Mouse (Mus musculus): ENCODE measurements around the gene Grtp1. TPM values are rescaled to one million over a fixed set of nuclear protein-coding genes. Genes with fewer than 3 reads are reported as not detected.

Gene Grtp1
- polyA plus RNA-seq (2015; fragmentation: Nextera tagmentation; extraction: Ambion mirVana): 15.9 and 16.3 TPM in 2 replicates

DNA sequence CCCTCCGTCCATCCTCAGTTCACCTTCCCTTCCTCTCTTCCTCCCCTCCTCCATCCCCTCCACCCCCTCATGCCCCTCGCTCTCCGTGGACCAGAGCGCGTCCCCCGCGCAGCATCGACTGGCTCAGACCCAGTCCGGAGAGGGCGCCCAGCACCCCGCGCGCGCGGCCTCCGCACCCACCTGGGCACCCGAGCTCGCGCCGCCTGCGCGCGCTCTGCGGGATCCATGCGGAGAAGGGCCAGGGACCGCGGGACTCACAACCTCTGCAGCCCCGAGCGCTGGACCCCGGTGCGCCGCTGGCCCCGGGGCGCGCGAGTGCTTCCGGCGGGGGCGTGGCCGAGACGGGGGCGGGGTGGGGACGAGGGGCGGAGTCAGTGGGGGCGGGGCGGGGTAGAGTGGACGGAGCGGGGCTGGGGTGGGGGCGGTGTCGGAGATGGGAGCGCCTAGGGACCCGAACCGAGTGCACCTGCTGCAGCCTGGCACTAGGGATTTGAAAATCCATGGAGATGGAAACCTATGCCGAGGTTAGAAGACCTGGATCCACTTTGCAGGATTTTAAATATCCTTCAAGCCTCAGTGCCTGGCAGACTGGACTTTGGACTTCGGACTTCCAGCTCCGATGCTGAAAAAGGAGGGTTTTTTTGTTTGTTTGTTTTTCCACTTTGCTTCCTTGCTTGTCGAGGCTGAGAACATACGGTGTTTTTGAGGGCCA lies at the start of gene Grtp1:
Gene Grtp1 (minus strand): TSS at position 320 of the 712 bp plus-strand sequence.
- Histone ChIP-seq H3K4me3 (peak within 1 kb of the TSS; percentile 82), H3K27ac (no peak within 1 kb of the TSS), H3K27me3 (replicated peaks) (peaks cover 15% of the 10 kb centered on the region), H3K36me3 (replicated peaks) (no peaks in the 10 kb centered on the region), H3K4me2 (peak within 1 kb of the TSS; percentile 84), H3K4me1 (peaks cover 14% of the 10 kb centered on the region), H3K9me3 (no peaks in the 10 kb centered on the region), H3K9ac (peak within 1 kb of the TSS; percentile 75)
- ATAC-seq (replicated peaks): peak; percentile 82
- under 1% methylated on average over 37 of the region's 58 CpGs for whole genome bisulfite sequencing

DNA sequence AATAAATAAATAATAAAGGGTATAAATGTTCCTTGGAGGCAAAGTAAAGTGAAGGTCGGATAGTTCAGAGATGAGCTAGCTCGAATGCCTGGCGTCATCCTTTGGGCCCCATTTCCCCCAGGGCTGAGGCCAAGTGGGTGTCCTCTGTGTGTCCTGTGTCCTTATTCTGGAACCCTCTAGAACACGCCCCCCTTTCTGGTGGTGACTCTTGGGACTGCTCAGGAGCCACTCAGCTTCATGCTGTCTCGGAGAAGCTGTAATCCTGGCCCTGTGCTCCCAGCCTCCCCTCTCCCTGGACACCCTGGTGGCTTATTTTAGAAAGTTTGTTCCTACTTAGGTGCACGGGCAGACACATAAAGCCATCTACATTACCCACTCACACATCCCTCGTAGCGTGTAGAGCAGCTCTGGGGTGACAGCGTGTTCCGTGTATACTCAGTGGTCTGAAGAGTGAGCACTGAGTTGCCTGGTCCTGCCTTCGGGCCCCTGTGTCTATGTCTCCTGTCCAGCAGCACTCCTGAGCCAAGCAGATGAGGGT lies 44.0 kb upstream of the Grtp1 start:
- ATAC-seq (replicated peaks): no peak
- Histone ChIP-seq H3K27ac (no peak overlapping the region), H3K27me3 (replicated peaks) (no peaks in the 10 kb centered on the region), H3K9ac (no peak overlapping the region), H3K4me2 (no peak overlapping the region), H3K9me3 (no peaks in the 10 kb centered on the region), H3K4me1 (no peaks in the 10 kb centered on the region), H3K4me3 (no peak overlapping the region), H3K36me3 (replicated peaks) (no peaks in the 10 kb centered on the region)
- 88% methylated on average over 11 of the region's 11 CpGs for WGBS

DNA sequence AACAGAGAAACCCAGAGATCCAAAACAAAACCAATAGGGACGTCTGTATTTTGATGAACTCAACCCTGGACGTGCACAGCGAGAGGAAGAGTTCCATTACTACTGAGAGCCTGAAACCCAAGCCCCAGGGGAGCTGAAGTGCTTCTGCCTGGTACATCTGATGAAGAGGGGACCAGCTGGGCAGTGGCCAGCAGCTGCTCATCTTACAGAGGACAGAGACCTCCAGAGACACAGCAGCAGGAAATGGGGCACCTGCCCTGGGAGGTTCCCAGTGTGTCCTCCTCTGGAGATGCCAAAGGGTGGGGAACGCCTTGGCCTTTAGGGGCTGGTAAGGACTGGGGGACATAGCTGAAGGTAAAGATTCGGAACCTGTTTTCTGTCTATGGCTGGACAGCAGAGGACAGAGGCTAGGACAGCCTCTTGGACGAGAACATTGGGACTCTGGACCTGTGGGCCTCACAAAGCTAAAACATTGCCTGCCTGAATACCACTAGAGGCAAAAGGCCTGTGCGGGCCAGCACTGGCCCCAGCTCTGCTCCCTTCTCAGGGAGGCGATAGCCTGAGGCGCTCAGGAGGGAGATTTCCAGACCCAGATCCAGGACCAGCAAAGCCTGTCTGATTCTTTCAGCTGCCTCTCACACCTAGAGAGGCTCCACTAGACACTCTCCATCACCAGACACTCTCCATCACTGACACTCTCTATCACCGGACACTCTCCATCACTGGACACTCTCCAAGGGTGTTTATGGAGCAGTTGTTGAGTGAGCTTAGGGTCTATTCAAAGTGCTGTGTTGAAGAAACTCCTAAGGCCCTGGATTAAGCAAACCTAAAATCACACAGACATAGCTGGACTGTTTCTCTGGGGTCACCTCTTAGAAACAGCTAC lies 42.8 kb upstream of the Grtp1 start:
- H3K4me2 ChIP-seq: no peak overlapping the region
- no peak overlapping the region for H3K27ac ChIP-seq
- no peaks in the 10 kb centered on the region for H3K9me3 ChIP-seq
- ATAC-seq (replicated peaks): no peak
- 83% methylated on average over 10 of the region's 10 CpGs for WGBS
- H3K4me3 ChIP-seq: no peak overlapping the region
- no peak overlapping the region for H3K9ac ChIP-seq
- H3K4me1 ChIP-seq: no peaks in the 10 kb centered on the region
- no peaks in the 10 kb centered on the region for H3K27me3 ChIP-seq (replicated peaks)
- no peaks in the 10 kb centered on the region for H3K36me3 ChIP-seq (replicated peaks)

DNA sequence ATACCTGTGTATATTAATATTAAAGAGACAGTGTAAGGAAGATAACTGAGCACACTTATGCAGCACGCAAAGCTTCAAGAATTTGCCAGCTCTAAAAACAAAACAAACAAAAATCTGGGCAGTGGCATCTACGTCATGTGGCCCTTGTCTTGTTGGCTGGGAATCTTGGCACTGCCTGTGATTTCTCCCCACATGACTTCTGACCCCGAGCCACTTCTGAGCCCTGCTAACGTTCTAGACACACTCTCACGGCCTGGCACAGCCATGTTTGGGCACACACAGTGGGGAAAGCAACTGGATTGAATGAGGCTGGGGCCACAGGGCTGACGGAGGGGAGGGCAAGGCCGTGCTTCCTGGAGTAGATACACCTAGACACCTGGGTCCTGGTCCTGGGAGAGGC lies 40.3 kb upstream of the Grtp1 start:
- no peak for ATAC-seq (replicated peaks)
- H3K9me3 ChIP-seq: no peaks in the 10 kb centered on the region
- no peaks in the 10 kb centered on the region for H3K36me3 ChIP-seq (replicated peaks)
- no peak overlapping the region for H3K27ac ChIP-seq
- no peaks in the 10 kb centered on the region for H3K27me3 ChIP-seq (replicated peaks)
- no peak overlapping the region for H3K9ac ChIP-seq
- H3K4me1 ChIP-seq: no peaks in the 10 kb centered on the region
- H3K4me3 ChIP-seq: no peak overlapping the region
- WGBS: 76% methylated on average over 7 of the region's 7 CpGs
- no peak overlapping the region for H3K4me2 ChIP-seq

DNA sequence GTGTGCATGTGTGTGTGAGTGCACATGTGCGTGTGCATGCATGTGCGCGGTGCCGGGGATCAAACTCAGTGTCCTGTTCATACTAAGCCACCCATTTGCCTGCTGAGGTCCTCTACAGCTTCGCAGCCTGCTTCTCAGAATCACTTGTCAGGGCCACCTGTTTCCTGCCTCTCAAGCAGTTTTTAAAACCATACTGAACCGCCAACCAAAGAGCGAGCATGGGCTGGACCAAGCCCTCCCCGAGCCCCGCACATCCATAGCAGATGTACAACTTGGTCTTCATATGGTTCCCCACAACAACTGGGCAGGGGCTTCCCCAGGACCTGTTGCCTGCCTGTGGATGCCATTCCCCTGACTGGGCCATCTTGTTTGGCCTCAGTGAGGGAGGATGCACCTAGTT lies 39.6 kb upstream of the Grtp1 start:
- no peak overlapping the region for H3K4me2 ChIP-seq
- no peaks in the 10 kb centered on the region for H3K36me3 ChIP-seq (replicated peaks)
- ATAC-seq (replicated peaks): no peak
- H3K27ac ChIP-seq: no peak overlapping the region
- H3K9ac ChIP-seq: no peak overlapping the region
- no peaks in the 10 kb centered on the region for H3K9me3 ChIP-seq
- no peak overlapping the region for H3K4me3 ChIP-seq
- H3K27me3 ChIP-seq (replicated peaks): no peaks in the 10 kb centered on the region
- no peaks in the 10 kb centered on the region for H3K4me1 ChIP-seq
- 93% methylated on average over 9 of the region's 9 CpGs for WGBS

DNA sequence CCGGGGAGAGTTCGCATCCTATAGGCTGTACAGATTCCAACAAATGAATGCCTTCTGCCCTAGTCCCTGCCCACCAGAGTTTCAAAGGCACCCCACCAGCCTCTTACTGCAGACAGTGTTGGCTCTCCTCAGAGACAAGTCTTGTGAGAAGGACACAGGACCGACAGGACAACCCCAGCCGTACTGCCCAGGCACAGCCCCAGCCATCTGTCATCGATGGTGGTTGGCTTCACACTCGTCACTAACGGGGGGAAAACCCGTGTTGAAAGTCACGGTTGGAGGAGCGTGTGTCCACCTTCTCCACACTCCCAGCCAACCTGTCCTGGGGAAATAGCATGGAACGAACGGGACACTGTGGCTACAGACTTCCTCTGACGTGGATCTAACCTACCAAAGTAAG lies 34.4 kb upstream of the Grtp1 start:
- no peak overlapping the region for H3K4me2 ChIP-seq
- no peak for ATAC-seq (replicated peaks)
- no peaks in the 10 kb centered on the region for H3K9me3 ChIP-seq
- no peak overlapping the region for H3K4me3 ChIP-seq
- H3K27me3 ChIP-seq (replicated peaks): no peaks in the 10 kb centered on the region
- no peak overlapping the region for H3K27ac ChIP-seq
- 91% methylated on average over 13 of the region's 13 CpGs for WGBS
- H3K4me1 ChIP-seq: no peaks in the 10 kb centered on the region
- H3K36me3 ChIP-seq (replicated peaks): no peaks in the 10 kb centered on the region
- no peak overlapping the region for H3K9ac ChIP-seq

DNA sequence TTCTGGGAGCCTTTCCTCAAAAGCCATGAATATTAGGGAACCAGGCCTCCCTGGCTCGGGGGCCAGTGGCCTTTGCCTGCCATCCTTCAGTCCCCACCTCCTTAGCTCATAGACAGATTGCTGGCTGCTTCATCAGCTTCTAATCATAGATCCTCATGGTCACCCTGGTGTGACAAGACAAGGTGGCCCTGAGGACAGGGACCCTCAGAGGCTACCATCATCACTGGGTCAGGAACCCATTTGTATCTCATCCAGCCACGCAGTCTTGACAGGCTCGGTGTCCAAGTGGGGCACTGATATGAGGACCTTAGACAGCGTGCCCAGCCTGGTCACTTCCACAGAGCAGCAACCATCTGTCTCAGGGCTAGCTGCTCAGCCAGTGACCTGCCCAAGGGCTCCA lies 30.1 kb upstream of the Grtp1 start:
- no peak for ATAC-seq (replicated peaks)
- Histone ChIP-seq H3K4me2 (no peak overlapping the region), H3K27me3 (replicated peaks) (no peaks in the 10 kb centered on the region), H3K36me3 (replicated peaks) (no peaks in the 10 kb centered on the region), H3K9me3 (no peaks in the 10 kb centered on the region), H3K4me1 (no peaks in the 10 kb centered on the region; the same call in 1 of the 2 replicates), H3K27ac (no peak overlapping the region), H3K9ac (no peak overlapping the region), H3K4me3 (no peak overlapping the region)
- 90% methylated on average over 4 of the region's 4 CpGs for WGBS

DNA sequence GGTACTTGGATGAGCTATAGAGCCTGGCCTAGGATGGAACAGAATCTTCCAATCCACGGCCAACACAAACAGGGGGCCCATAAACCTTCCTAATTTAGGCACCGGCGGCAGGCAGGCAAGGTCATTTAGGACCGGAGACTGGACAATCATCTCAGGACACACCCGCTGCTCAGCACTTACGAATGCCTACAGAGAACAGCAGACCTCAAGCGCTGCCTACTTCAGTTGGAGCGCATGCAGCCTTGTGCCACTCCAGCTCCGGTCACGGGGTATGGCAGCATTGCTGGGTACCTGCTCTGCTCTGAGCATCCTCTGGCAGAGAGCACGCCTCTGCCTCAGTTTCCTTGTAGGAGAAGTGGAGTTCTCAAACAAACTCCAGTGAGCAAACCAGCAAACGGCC lies 29.4 kb upstream of the Grtp1 start:
- Histone ChIP-seq H3K4me2 (no peak overlapping the region), H3K4me3 (no peak overlapping the region), H3K27me3 (replicated peaks) (no peaks in the 10 kb centered on the region), H3K36me3 (replicated peaks) (no peaks in the 10 kb centered on the region), H3K9me3 (no peaks in the 10 kb centered on the region), H3K4me1 (no peaks in the 10 kb centered on the region; the same call in 1 of the 2 replicates), H3K9ac (no peak overlapping the region), H3K27ac (no peak overlapping the region)
- WGBS: 86% methylated on average over 12 of the region's 12 CpGs
- ATAC-seq (replicated peaks): no peak

DNA sequence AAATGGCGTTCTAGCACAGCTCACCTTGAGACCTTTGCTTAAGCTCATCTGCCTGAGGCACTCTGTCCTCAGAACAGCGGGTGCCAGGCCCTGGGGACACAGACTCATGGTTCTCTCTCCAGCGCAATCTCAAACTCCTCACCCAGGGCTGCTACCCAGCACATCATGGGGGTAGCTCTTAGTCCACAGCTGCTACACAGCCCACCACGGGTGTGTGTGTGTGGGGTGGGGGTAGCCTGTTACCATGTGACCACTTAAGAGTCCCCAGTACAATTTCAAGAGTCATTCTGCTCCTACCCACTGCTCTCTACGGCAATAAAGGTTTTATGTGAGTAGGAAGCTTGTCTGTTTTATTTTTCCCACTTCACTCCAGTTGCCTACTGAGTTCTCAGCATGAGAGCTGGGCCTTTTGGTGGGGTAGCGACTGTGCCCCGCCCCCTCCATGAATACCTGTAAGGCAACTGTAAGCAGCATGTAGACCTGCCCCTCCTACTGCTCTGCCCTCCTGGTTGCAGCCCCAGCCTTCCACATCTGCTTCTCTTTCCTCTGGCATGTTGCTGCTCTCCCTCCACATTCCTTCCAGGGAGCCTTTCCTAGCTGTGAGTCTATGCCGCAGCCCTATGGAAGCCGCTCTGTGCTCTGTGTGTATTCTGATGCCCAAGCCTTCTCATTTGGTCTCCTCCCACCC lies 28.6 kb upstream of the Grtp1 start:
- no peaks in the 10 kb centered on the region for H3K27me3 ChIP-seq (replicated peaks)
- no peak for ATAC-seq (replicated peaks)
- H3K9me3 ChIP-seq: no peaks in the 10 kb centered on the region
- H3K4me3 ChIP-seq: no peak overlapping the region
- H3K36me3 ChIP-seq (replicated peaks): no peaks in the 10 kb centered on the region
- H3K4me2 ChIP-seq: no peak overlapping the region
- no peaks in the 10 kb centered on the region; the same call in 1 of the 2 replicates for H3K4me1 ChIP-seq
- 59% methylated on average over 9 of the region's 9 CpGs for WGBS
- H3K27ac ChIP-seq: no peak overlapping the region
- H3K9ac ChIP-seq: no peak overlapping the region

DNA sequence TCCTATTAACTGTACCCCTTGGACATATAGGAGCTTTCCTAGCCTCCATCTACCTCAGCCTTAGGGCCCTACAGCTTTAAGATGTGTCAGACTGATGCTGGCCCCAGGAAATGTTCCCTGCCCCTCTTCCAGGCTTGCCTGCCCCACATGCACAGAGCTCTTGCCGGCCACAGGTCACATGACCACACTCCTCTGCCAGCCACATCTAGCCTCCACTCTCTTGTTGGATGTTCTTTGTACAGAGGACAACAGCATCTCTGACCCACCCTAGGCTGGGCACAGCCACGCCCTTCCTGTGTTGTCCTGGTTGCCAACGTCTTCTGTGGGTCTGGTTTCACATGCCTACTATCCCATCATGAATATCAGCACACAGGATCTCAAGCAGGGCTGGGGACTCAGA lies 26.8 kb upstream of the Grtp1 start:
- Histone ChIP-seq H3K27ac (no peak overlapping the region), H3K9ac (no peak overlapping the region), H3K9me3 (no peaks in the 10 kb centered on the region), H3K4me2 (no peak overlapping the region), H3K4me1 (no peaks in the 10 kb centered on the region; the same call in 1 of the 2 replicates), H3K36me3 (replicated peaks) (no peaks in the 10 kb centered on the region), H3K27me3 (replicated peaks) (no peaks in the 10 kb centered on the region), H3K4me3 (no peak overlapping the region)
- 73% methylated on average over 3 of the region's 3 CpGs for WGBS
- no peak for ATAC-seq (replicated peaks)

DNA sequence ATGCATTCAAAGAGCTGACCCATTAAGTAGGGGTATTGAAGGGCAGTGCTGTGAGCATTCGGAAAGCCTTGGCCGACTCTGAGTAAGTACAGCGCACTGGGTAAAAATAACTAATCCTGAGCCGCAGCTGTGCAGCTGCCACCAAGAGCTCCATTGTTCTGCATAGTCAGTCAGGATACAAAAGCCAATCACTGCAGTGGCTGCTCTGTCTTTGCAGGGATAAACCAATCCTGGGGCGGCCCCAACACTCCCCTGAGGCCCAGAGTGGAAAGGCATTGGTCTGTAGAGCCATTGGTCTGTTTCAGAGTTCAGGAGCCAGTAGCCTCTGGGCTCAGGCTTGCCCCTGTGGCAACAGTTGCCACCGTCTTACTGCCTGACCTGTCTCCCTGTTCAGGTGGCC lies 25.9 kb upstream of the Grtp1 start:
- Histone ChIP-seq H3K27me3 (replicated peaks) (no peaks in the 10 kb centered on the region), H3K4me3 (no peak overlapping the region), H3K36me3 (replicated peaks) (no peaks in the 10 kb centered on the region), H3K27ac (no peak overlapping the region), H3K9ac (no peak overlapping the region), H3K9me3 (no peaks in the 10 kb centered on the region), H3K4me2 (no peak overlapping the region), H3K4me1 (no peaks in the 10 kb centered on the region; the same call in 1 of the 2 replicates)
- 0 out of 2 replicates have a peak, but pooled peaks have one; percentile 30 for ATAC-seq (replicated peaks)
- WGBS: 10% methylated on average over 6 of the region's 6 CpGs

DNA sequence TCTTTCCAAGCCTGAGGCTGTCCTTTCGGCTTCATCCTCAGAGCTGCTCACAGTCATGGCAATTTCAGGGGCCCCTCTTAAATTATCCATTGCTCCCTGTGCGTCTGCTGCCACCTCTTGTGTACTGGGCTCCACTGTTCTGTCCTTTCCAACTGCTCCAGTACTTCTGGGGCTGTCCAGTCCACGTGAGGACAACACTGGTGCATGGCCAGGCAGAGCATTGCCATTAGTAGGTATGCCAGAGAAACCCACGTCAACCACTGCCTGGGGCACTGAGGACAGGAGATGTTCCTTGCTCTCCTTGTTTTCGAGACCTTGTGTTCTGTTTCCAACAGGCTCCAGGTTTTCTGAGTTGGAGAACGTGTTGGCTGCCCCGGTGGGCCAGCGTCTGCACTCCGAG lies 24.0 kb upstream of the Grtp1 start:
- Histone ChIP-seq H3K27me3 (replicated peaks) (no peaks in the 10 kb centered on the region), H3K4me1 (no peaks in the 10 kb centered on the region; the same call in 1 of the 2 replicates), H3K9me3 (no peaks in the 10 kb centered on the region), H3K27ac (no peak overlapping the region), H3K9ac (no peak overlapping the region), H3K36me3 (replicated peaks) (no peaks in the 10 kb centered on the region), H3K4me3 (no peak overlapping the region), H3K4me2 (no peak overlapping the region)
- ATAC-seq (replicated peaks): no peak
- 84% methylated on average over 9 of the region's 9 CpGs for WGBS
